Mouse (Mus musculus): Measurements from ENCODE around the gene Pak1.

GRCm38 (mm10) chr7:97873317-97873716 lies 85.0 kb downstream of the Pak1 start:
- TF ChIP-seq POLR2A (IDR thresholded peaks at IDR 0.05; ENCODE audit: insufficient read depth, low read depth, low read length) (no peak), CTCF (IDR thresholded peaks at IDR 0.05) (no peak), EP300 (IDR thresholded peaks at IDR 0.05; ENCODE audit: insufficient read depth, low read depth, low read length) (no peak)
